Mouse (Mus musculus): ENCODE measurements at regions not wholly inside any gene's neighbourhood (a gene's known extent, or its start where the extent isn't known, plus 50 kb on each side); places are given as distances from the start of the nearest gene placed in this dataset.

- no peak for TF ChIP-seq CTCF (IDR thresholded peaks at IDR 0.05; ENCODE audit: extremely low read depth, insufficient read depth, low read length)
- TF ChIP-seq POLR2A (IDR thresholded peaks at IDR 0.05; ENCODE audit: extremely low read depth, insufficient read depth, low read length) = no peak
Observed at GRCm38 (mm10) chr14:46316521-46316920, 62.7 kb upstream of the Gm15217 start.

Measured in cortical plate, adult 2 months (tissue).